Mouse (Mus musculus) limb, embryonic 11.5 days (tissue): Measurements from ENCODE around the gene Prokr2. TPM values are rescaled to one million over a fixed set of nuclear protein-coding genes. Genes with fewer than 3 reads are reported as not detected.
"Not testable (repeated sequence)": the region's sequence is repeated elsewhere in the genome, so short reads cannot be mapped to it uniquely, and the experiment has no call there.

ENCODE experiments used
- ATAC-seq: fragments of 200-750 bp; cut with Nextera tagmentation; 2 replicates; pipeline ENCODE4 v1.8.0; 2017; ENCODE audit warnings: low read depth; ENCODE audit not compliant: insufficient number of reproducible peaks, low FRiP score, low TSS enrichment
- DNase-seq: peaks from one replicate; pipeline ENCODE4 v3.0.0-alpha.2; 2015; ENCODE audit warnings: low spot score
- H3K27ac ChIP-seq: fragments of 300-500 bp; sonication (generic); replicated peaks from 2 replicates; pipeline ENCODE4 v1.5.1; 2014; ENCODE audit warnings: low read depth, mild to moderate bottlenecking, low read length
- H3K27me3 ChIP-seq: fragments of 300-500 bp; sonication (generic); 2 replicates; pipeline ENCODE4 v1.6.1; 2014; ENCODE audit warnings: mild to moderate bottlenecking, low read length, mixed read lengths; ENCODE audit not compliant: control insufficient read depth, insufficient read depth
- H3K36me3 ChIP-seq: fragments of 300-500 bp; sonication (generic); 2 replicates; pipeline ENCODE4 v1.6.1; 2014; ENCODE audit warnings: mild to moderate bottlenecking, low read length, moderate library complexity, mixed read lengths; ENCODE audit not compliant: control insufficient read depth, insufficient read depth
- H3K4me1 ChIP-seq: fragments of 300-500 bp; sonication (generic); 2 replicates; pipeline ENCODE4 v1.6.1; 2014; ENCODE audit warnings: low read length, mixed read lengths; ENCODE audit not compliant: control insufficient read depth, insufficient read depth
- H3K4me2 ChIP-seq: fragments of 300-500 bp; sonication (generic); 2 replicates; pipeline ENCODE4 v1.6.1; 2014; ENCODE audit warnings: low read depth, mild to moderate bottlenecking, moderate library complexity; ENCODE audit not compliant: severe bottlenecking
- H3K4me3 ChIP-seq: fragments of 300-500 bp; sonication (generic); 2 replicates; pipeline ENCODE4 v1.5.1; 2014; ENCODE audit warnings: low read depth, low read length
- H3K9ac ChIP-seq: fragments of 300-500 bp; sonication (generic); 2 replicates; pipeline ENCODE4 v1.6.1; 2014; ENCODE audit warnings: mild to moderate bottlenecking, low read length
- H3K9me3 ChIP-seq: fragments of 300-500 bp; sonication (generic); 2 replicates; pipeline ENCODE4 v1.6.1; 2016; ENCODE audit warnings: low read length; ENCODE audit not compliant: control insufficient read depth
- WGBS: fragments of 180-500 bp; shearing (Covaris S2); extraction: QIAGEN DNeasy Blood & Tissue Kit; methylation state at CpG from one replicate; pipeline ENCODE4 v1.1.7; 2014; 5-methylcytosine and 5-hydroxymethylcytosine counted together
- polyA plus RNA-seq: library from polyadenylated mRNA; unstranded; fragments of >200 nt; fragmentation: Nextera tagmentation; extraction: Ambion mirVana; gene quantifications from 2 replicates; pipeline ENCODE4 v1.2.1, GENCODE M21; 2014

The Prokr2 gene
- polyA plus RNA-seq, 1 experiment from 2014 or later = 2.7 TPM

GRCm38 (mm10) chr2:132320516-132320915 is 64.7 kb downstream of the Prokr2 start:
- no peak overlapping the region for H3K4me2 ChIP-seq
- H3K4me1 ChIP-seq = no peaks in the 10 kb centered on the region
- ATAC-seq = no peak
- H3K9me3 ChIP-seq = no peaks in the 10 kb centered on the region
- H3K9ac ChIP-seq = no peak overlapping the region
- H3K27ac ChIP-seq = no peak overlapping the region
- WGBS = 80% methylated on average over 5 of the region's 5 CpGs
- H3K4me3 ChIP-seq = no peak overlapping the region
- H3K36me3 ChIP-seq = no peaks in the 10 kb centered on the region
- no peak for DNase-seq
- no peaks in the 10 kb centered on the region for H3K27me3 ChIP-seq

- no peak overlapping the region for H3K9ac ChIP-seq
- no peak for ATAC-seq
- WGBS = 84% methylated on average over 1 of the region's 1 CpGs
Measured at GRCm38 (mm10) chr2:132317178-132317577, 68.1 kb downstream of the Prokr2 start.

GRCm38 (mm10) chr2:132316041-132316808 is 69.0 kb downstream of the Prokr2 start:
- H3K4me1 ChIP-seq = no peaks in the 10 kb centered on the region
- no peak overlapping the region for H3K4me3 ChIP-seq
- H3K27ac ChIP-seq = no peak overlapping the region
- ATAC-seq = peak; percentile 68; the same call in 1 of the 2 replicates
- 0 out of 2 replicates have a peak, but pooled peaks cover 2% of the 10 kb centered on the region for H3K36me3 ChIP-seq
- H3K9ac ChIP-seq = no peak overlapping the region
- H3K27me3 ChIP-seq = no peaks in the 10 kb centered on the region
- no peak overlapping the region for H3K4me2 ChIP-seq
- peak; percentile 76 for DNase-seq
- H3K9me3 ChIP-seq = no peaks in the 10 kb centered on the region
- 43% methylated on average over 8 of the region's 8 CpGs for WGBS

More at GRCm38 (mm10) chr2:132317178-132317577, 68.1 kb downstream of the Prokr2 start:
- DNase-seq = no peak
- Histone ChIP-seq H3K9me3 (no peaks in the 10 kb centered on the region), H3K4me1 (no peaks in the 10 kb centered on the region), H3K27ac (no peak overlapping the region), H3K4me3 (no peak overlapping the region), H3K27me3 (no peaks in the 10 kb centered on the region), H3K36me3 (no peaks in the 10 kb centered on the region), H3K4me2 (no peak overlapping the region)

DNA sequence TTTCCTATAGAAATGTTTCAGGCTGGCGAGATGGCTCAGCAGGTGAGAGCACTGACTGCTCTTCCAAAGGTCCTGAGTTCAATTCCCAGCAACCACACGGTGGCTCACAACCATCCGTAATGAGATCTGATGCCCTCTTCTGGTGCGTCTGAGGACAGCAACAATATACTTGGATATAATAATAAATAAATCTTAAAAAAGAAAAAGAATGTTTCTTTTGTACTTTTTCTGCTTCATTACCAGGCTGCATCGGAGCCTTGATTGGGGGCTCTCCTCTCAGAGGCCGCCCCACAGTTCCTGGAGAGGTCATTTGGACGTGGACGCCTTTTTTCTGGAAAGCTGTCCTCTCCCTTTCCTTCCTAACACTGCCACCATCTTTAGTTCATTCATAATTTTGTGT is 71.2 kb downstream of the Prokr2 start:
- H3K9me3 ChIP-seq, H3K27me3 ChIP-seq, H3K4me1 ChIP-seq, H3K27ac ChIP-seq, H3K9ac ChIP-seq, DNase-seq, ATAC-seq, H3K4me3 ChIP-seq, H3K36me3 ChIP-seq, H3K4me2 ChIP-seq: not testable (repeated sequence)
- 88% methylated on average over 8 of the region's 8 CpGs for WGBS

GRCm38 (mm10) chr2:132313568-132313967 is 71.7 kb downstream of the Prokr2 start:
- no peaks in the 10 kb centered on the region for H3K27me3 ChIP-seq
- 0 out of 2 replicates have a peak, but pooled peaks cover 2% of the 10 kb centered on the region for H3K36me3 ChIP-seq
- H3K9me3 ChIP-seq = no peaks in the 10 kb centered on the region
- WGBS = 96% methylated on average over 2 of the region's 2 CpGs
- no peak overlapping the region for H3K27ac ChIP-seq
- no peak overlapping the region for H3K4me2 ChIP-seq
- DNase-seq = no peak
- H3K4me1 ChIP-seq = no peaks in the 10 kb centered on the region
- no peak overlapping the region for H3K4me3 ChIP-seq
- no peak overlapping the region for H3K9ac ChIP-seq
- ATAC-seq = no peak

DNA sequence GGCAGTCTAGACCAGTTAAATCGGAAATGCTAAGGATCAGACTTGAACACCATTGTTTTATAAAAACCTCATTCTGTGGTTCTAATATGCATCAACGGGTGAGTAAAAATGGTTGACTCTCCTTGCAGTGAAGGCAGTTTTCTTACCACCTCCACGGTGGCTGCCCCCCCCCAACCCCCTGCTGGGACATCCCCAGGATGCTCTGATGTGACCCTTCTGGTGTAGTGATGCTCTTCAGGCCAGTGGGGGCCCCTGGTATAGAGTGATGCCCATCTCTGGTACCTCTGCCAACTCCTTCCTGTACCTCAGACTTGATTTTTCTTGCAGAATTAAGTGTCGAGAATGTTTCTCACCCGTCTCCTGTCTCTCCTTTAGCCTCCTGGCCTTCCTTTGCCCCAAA is 72.6 kb downstream of the Prokr2 start:
- Histone ChIP-seq H3K9me3 (no peaks in the 10 kb centered on the region), H3K36me3 (peaks cover 2% of the 10 kb centered on the region; the same call in 1 of the 2 replicates), H3K4me3 (no peak overlapping the region), H3K9ac (no peak overlapping the region), H3K27ac (no peak overlapping the region), H3K4me2 (no peak overlapping the region), H3K27me3 (no peaks in the 10 kb centered on the region), H3K4me1 (no peaks in the 10 kb centered on the region)
- DNase-seq (no peak), ATAC-seq (no peak)
- WGBS = 72% methylated on average over 5 of the region's 5 CpGs

DNA sequence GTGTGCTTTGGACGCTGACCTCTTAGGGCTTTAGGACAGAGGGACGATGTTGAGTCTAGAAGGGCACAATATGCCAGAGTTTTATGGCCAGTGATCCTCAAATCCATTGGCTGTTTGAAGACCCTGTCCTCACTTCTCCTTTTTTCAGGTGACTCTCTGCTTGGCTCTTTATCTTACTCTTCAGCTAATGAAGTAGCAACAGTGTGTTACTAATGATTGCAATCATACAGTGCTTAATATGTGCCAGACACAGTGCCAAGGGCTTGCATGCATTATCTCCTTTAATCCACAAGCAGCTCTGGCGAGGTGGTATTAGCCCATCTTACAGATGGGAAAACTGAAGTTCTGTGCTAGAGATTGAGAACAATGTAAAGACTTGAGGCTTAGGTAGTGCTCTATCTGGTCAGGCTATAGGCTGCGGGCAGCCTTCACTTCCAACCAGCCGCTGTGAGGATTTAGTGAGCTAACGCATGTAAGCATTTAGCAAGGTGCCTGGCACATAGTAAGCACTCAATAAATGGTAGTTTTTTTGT is 75.8 kb downstream of the Prokr2 start:
- no peaks in the 10 kb centered on the region for H3K4me1 ChIP-seq
- DNase-seq = no peak
- no peaks in the 10 kb centered on the region for H3K9me3 ChIP-seq
- no peak overlapping the region for H3K4me3 ChIP-seq
- ATAC-seq = no peak
- H3K4me2 ChIP-seq = no peak overlapping the region
- H3K36me3 ChIP-seq = peaks cover 2% of the 10 kb centered on the region; the same call in 1 of the 2 replicates
- no peak overlapping the region for H3K27ac ChIP-seq
- 91% methylated on average over 6 of the region's 6 CpGs for whole genome bisulfite sequencing
- H3K27me3 ChIP-seq = no peaks in the 10 kb centered on the region
- H3K9ac ChIP-seq = no peak overlapping the region

- Histone ChIP-seq H3K9me3 (no peaks in the 10 kb centered on the region), H3K4me1 (no peaks in the 10 kb centered on the region), H3K4me3 (no peak overlapping the region), H3K27ac (no peak overlapping the region), H3K27me3 (no peaks in the 10 kb centered on the region), H3K36me3 (peaks cover 2% of the 10 kb centered on the region; the same call in 1 of the 2 replicates), H3K4me2 (no peak overlapping the region), H3K9ac (no peak overlapping the region)
- ATAC-seq (no peak), DNase-seq (no peak)
- WGBS = 94% methylated on average over 6 of the region's 6 CpGs
Measured at GRCm38 (mm10) chr2:132308829-132309228, 76.4 kb downstream of the Prokr2 start.
